Mouse (Mus musculus) gastrocnemius, postnatal 10 days (tissue): Measurements from ENCODE around the gene Trarg1. TPM values are rescaled to one million over a fixed set of nuclear protein-coding genes. Genes with fewer than 3 reads are reported as not detected.
"Not testable (repeated sequence)": the region's sequence is repeated elsewhere in the genome, so short reads cannot be mapped to it uniquely, and the experiment has no call there.

Source experiments
- DNase-seq: peaks from one replicate; pipeline ENCODE4 v3.0.0; 2021; ENCODE audit warnings: mixed read lengths
- long read RNA-seq, 2 experiments: library from polyadenylated mRNA; stranded (forward); transcript quantifications; one replicate each; pipeline ENCODE4 v2.0.0; 2021
- total RNA-seq, 2 experiments: library from RNA; stranded (reverse); gene quantifications; 2 replicates each; pipeline ENCODE4 v1.2.3; 2021

Trarg1 gene
- 1 to 10 TPM; 2.0 to 2.1 TPM for total RNA-seq
- long read RNA-seq, experiment 1, partial matches to known transcripts = 1 of 3 reads
- long read RNA-seq, experiment 1, other reads (novel, unspliced or antisense) = 0 of 3 reads
- long read RNA-seq, experiment 2 = 0 reads

DNA sequence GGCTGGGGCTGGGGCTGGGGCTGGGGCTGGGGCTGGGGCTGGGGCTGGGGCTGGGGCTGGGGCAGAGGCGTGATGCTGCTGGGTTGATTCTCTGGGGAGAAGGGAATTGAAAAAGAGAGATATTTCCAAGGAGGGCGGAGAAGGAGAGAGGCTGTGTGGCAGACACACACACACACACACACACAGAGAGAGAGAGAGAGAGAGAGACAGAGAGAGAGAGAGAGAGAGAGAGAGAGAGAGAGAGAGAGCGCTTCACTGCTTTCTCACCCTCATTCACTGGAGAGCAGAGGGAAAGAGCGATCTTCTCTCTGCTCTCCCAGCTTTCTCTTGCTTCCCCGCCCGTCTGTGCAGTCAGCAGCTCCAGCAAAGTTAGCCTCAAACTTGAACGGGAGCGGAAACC lies at the start of gene Trarg1:
Gene Trarg1, plus strand, starts transcription at position 301 of the 400 bp plus-strand sequence.
- not testable (repeated sequence) for DNase-seq

DNA sequence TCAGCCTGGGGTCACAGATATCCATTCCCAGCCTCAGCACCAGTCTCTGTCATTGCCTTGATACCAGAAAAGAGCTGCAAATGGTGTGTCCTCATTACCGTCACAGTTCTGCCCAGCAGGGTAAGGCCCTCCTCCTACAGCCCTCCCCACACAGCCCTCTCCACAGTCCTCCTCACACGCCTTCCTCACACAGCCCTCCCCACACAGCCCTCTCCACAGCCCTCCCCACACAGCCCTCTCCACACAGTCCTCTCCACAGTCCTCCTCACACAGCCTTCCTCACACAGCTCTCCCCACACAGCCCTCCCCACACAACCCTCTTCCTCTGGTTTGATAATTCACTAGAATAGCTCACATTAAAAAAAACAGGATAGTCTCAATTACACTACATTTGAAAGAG lies 49.6 kb upstream of the Trarg1 start:
- no peak for DNase-seq

- DNase-seq = no peak
Measured at GRCm38 (mm10) chr11:76630487-76630886, 49.1 kb upstream of the Trarg1 start.

GRCm38 (mm10) chr11:76639269-76639985 lies 40.2 kb upstream of the Trarg1 start:
- DNase-seq = no peak

DNA sequence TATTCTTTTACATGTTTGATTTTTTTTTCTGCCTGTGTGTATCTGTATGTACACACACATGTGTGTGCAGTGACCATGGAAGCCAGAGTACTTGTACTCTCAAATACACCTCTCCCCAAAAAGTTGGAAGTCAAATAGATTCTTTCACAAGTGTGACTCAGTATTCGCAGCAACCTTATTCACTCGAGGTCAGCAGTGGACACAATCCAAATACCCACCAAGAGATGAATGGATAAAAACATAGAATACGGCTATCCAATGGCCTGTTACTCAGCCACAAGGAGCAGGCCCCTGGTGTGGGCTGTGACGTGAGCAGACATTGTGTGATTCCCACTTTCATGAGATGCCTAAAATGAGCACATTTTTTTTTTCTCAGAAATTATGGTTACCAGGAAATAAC lies 39.4 kb upstream of the Trarg1 start:
- no peak for DNase-seq

- DNase-seq = no peak
Measured at GRCm38 (mm10) chr11:76644257-76644656, 35.4 kb upstream of the Trarg1 start.

GRCm38 (mm10) chr11:76645036-76645435 lies 34.6 kb upstream of the Trarg1 start:
- DNase-seq = no peak

GRCm38 (mm10) chr11:76645955-76646354 lies 33.7 kb upstream of the Trarg1 start:
- peak; percentile 96 for DNase-seq

GRCm38 (mm10) chr11:76647062-76647461 lies 32.5 kb upstream of the Trarg1 start:
- DNase-seq = no peak

DNA sequence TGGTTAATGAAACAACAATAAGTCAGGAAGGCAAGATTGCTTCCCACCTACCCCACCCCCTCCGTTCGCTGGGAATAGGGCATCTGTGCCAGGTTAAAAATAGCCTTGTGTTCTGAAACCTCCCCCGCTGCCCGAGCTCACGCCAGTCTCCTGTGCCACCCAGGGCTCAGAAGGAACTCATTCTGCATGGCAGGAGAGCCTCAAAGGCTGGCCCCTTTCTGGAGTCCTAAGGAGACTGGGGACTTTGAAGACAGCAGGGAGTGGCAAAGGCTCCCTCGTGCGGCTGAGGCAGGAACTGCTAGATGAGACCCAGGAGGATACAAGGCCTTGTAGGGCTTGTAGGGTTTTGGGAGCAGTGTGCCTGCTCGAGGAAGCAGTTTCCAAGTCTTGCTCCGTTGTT lies 32.1 kb upstream of the Trarg1 start:
- peak; percentile 70 for DNase-seq

DNA sequence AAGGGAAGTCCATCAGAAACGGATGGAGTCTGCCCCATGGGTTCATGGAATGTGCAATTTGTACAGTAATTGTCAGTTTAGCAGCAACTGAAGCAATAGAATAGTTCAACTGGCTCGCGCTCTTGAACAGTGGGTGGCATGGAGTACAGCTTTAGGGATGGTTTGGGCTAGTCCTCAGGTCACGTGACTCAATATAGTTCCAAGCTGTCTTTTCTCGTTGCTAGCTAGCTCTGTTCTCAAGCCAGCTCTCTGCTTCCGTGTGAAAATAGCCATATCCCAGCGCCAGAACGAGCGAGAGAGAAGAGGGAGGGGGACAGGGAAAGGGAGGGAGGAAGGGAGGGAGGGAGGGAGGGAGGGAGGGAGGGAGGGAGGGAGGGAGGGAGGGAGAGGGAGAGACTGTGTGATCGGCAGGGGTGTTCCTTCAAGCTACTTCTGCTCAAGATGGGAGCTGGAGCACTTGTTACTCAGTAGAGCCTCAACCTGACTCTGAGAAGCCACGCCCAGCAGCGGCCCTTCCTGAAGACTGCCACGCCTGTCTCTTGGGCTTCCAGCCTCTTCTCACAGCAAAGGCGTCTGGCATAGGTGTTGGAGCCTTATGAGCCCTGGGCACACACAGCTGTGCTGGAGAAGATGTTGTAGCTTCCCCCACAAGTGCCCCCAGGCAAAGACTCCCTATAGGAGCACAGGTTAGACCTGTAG lies 28.6 kb upstream of the Trarg1 start:
- no peak for DNase-seq

- no peak for DNase-seq
Measured at GRCm38 (mm10) chr11:76652838-76653334, 26.7 kb upstream of the Trarg1 start.

GRCm38 (mm10) chr11:76655106-76655505 lies 24.5 kb upstream of the Trarg1 start:
- DNase-seq = peak; percentile 36

DNA sequence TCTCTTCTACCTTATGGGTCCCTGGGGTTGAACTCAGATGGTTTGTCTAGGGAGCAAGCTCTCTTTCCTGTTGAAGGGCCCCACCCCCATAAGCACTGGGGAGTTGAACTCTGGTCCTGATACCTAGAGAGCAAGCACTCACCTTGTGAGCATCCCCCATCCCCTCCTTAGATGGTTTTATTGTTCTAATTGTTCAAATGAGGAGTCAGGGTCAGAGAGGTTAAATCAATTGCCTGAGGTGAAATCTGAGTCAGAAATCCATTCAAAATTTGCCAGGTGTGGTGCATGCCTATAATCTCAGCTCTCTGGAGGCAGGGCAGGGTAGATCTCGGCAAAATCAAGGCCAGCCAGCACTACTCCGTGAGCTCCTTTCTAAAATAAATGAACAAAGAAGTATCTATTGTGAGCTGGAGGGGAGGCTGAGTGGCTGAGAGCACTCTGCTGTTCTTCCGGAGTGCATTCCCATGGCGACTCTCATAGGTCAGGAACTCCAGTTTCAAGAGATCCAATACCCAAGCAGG lies 22.1 kb upstream of the Trarg1 start:
- DNase-seq = no peak

- no peak for DNase-seq
Measured at GRCm38 (mm10) chr11:76659138-76659930, 20.3 kb upstream of the Trarg1 start.

GRCm38 (mm10) chr11:76661790-76662468 lies 17.7 kb upstream of the Trarg1 start:
- DNase-seq = no peak

DNA sequence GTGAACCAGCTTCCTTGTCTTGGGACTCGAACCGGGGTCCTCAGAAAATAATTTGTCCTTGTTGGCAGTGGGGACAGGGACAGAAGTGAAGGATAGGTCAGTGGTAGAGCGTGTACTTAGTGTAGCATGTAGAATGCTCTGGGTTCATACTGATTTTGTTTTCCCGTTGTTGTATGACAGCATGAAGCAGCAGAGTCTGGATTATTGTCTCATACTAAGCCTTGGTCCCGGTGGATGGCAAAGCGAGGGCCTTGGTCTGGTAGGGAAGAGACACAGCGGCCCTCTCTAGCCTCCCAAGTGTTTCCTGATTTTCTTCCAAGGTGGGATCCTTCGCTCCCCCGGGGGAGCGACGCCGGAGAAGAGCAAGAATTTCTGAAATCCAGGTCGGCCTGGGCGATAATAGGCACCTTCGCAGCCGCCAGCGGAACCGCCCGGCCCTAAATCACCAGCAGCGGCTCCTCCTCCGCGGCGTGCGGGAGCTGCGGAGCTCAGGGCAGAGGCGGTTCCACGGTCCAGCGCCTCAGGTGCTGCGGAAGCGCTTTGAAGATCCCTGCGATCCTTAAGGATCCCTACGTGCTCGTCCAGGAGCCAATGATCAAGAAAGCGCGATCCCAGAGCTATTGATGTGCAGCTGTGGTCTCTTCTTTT lies 13.5 kb upstream of the Trarg1 start:
- DNase-seq = no peak

GRCm38 (mm10) chr11:76667807-76668206 lies 11.8 kb upstream of the Trarg1 start:
- DNase-seq = no peak

DNA sequence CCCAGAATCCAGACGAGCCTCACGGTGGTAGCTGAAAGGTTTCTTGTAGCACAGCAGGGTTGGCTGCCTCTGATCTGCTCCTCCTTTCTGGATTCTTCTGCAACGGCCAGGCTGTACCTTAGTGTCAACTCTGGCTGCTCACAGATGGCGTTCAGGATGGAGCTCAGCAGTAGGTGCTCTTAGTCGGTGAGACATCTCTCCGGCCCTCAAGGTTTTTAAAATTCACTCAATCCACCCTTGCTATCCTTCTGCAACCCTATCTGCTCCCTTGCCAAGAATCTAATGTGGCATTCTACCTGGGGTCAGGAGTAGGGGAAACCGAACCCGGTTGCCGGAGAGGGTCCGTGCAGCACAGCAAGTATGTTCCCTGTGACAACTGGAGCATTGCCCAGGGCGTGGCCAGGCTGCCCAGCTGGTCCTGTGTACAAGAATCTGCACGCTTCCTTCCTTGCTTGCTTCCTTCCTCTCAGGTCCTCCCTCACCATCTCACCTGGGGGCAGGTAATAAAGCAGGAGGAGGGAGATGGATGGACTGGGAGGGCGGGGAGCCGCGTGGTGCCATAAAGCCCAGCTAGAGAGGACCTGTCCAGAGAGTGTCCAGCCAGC lies 7.6 kb upstream of the Trarg1 start, which contains the start of gene Bhlha9:
Gene Bhlha9, plus strand, starts transcription at position 600 of the 605 bp plus-strand sequence.
- no peak for DNase-seq

GRCm38 (mm10) chr11:76672561-76673384 lies 6.8 kb upstream of the Trarg1 start:
- no peak for DNase-seq
